Mouse (Mus musculus): ENCODE measurements around the gene AU040320.

Gene AU040320

GRCm38 (mm10) chr4:126750046-126750683 is 3.2 kb upstream of the AU040320 start:
- no peak for DNase-seq (ENCODE audit: low read depth, low spot score)

DNA sequence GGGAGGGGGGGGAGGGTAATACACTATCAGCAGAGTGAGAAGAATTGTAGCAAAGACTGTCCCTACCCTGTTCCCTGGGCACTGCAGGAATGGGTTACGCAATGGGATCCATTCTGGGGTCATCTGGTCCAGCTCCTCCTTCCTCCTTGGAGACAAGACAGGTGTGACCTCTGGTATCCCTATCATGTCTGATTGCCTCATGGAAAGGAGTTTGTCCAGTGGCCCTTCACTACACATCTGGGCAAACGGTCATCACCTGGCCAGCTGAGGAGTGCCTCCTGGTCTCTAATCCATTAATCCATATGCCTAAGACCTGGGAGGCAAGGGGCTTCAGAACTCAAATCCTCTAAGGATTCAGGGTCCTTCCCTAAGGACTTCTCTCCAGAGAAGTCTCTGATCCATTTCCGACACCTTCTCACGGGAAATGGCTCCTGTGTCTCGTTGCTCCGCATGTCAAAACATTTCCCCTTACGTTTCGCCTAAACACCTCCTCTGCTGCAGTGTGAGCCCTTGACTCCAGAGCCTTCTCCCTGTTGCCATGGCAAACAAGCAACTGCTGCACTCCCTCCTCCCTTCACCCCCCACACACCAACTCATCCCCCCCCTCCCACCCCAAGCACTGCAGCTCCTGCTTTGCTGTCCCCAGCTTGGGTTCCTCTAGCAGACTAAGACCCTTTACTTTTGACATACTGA is 2.3 kb upstream of the AU040320 start:
- DNase-seq (ENCODE audit: low read depth, low spot score), result no peak

DNA sequence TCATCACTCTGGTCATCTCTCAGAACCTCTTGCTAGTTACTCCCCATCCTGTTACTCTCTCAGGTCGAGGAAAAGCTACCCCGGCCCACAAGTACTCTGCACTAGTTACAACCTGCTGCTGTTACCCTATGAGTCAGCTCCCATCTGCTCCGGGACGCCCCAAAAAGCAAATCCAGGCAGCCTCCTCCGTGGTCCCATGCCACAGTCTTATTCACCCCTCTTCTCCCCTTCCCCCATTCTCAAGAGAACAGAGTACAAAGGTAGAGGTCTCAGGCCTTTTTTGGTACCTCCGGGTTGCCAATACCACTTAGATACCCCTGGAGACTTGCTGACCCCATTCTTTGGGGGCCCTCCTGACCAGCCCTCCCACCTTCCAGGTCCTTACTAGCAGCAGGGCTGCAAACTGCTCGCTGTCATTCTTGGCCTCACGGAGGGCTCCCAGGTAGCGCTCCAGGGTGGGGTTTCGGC is 1.8 kb upstream of the AU040320 start:
- DNase-seq (ENCODE audit: low read depth, low spot score), result no peak

GRCm38 (mm10) chr4:126752024-126752607 is 1.2 kb upstream of the AU040320 start:
- DNase-seq (ENCODE audit: low read depth, low spot score), result no peak

DNA sequence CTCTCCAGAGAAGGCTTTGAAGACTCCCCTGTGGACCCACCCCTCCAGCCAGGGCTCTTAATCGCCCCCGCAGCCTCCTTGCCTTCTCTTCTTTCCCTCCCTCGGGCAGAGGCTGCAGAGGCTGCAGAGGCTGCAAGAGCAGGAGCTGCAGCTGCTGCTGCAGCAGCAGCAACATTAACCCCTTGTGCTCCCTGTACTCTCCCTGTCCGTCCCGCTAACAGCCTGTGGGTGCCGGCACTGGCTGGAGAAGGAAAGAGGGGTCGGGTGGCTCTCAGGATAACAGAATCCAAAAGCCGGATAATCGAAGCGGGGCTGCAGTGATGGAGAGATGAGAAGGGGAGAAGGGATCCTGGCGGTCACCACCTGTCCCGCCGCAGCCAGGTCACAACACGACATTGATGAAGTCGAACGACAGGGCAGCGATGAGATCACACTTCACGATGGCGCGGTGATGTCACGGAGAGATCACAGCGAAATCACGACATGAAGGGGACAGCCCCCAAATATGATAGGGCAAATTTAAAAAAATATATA is 669 bp upstream of the AU040320 start:
- DNase-seq (ENCODE audit: low read depth, low spot score), result peak; percentile 70

DNA sequence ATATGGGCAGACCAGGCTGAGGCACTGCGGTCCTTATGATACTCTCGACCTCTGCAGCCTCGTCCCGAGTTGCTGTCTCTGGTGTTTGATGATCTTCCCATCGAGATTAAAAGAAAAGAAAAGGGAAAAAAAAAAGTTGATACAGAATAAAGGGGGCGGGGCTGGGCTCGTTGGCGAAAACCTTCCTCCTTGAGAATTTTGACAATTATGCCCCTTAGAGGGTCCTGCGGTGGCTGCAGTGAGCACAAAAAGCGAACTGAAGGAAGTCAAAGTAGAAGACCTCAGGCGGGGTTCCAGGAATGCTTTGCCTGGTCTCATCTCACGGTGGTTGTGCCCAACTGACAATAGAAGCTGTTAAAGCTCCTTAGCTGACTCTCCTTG is 877 bp downstream of the AU040320 start:
- DNase-seq (ENCODE audit: low read depth, low spot score), result no peak

- no peak for DNase-seq (ENCODE audit: low read depth, low spot score)
Observed at GRCm38 (mm10) chr4:126754736-126755374, 1.5 kb downstream of the AU040320 start.

DNA sequence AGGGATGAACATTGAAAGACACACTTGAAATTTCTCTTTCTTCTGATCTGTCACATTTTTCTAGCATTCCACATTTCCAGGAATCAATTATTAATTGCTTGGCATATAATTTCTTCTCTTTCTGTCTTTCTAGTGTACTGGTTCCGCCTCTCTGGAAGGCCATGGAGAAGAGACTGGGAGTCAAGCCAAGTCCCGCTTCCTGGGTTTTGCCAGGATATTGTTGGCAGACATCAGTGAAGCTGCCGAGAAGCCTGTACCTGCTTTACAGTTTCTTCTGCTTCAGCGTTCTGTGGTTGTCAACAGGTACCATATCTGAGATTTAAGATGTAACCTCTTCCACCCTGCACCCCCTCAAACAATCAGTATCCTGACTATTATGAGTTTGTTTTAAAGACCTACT is 3.4 kb downstream of the AU040320 start:
- DNase-seq (ENCODE audit: low read depth, low spot score), result no peak

DNA sequence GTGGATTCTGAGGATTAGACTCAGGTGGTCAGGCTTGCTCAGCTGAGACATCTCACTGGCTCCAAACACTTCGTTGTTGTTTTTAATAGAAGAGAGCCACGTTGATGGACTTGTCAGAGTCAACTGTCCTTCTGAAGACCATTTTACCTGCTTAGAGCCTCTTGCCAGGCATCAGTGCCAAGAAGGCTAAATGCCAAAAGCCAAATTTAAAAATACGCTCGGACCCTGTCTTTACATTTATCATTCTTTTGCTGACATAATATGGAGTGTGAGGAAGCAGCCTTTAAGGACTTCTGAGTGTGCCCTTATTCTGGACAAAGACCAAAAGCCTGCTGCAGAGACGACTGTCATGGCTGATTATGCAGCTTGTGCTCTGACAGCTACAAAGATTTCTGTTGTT is 5.0 kb downstream of the AU040320 start:
- no peak for DNase-seq (ENCODE audit: low read depth, low spot score)

GRCm38 (mm10) chr4:126759435-126759834 is 6.1 kb downstream of the AU040320 start:
- no peak for DNase-seq (ENCODE audit: low read depth, low spot score)

GRCm38 (mm10) chr4:126762586-126763359 is 9.4 kb downstream of the AU040320 start:
- DNase-seq (ENCODE audit: low read depth, low spot score), result no peak

DNA sequence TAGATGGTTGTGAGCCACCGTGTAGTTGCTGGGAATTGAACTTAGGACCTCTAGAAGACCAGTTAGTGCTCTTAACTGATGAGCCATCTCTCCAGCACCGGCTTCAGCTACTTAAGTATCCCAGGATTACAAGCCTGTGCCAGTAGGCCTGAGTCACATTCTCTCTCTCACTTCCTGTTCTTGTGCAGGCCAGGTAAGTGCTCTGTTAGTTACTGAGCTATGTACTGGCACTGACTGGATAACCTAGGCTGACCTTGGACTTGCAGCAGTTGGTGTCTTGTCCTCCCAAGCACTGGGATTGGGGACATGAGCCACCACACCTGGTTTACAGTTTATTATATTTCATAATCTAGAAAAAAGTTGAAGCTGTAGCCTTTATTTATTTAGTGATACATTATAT is 10.1 kb downstream of the AU040320 start:
- DNase-seq (ENCODE audit: low read depth, low spot score), result no peak

DNA sequence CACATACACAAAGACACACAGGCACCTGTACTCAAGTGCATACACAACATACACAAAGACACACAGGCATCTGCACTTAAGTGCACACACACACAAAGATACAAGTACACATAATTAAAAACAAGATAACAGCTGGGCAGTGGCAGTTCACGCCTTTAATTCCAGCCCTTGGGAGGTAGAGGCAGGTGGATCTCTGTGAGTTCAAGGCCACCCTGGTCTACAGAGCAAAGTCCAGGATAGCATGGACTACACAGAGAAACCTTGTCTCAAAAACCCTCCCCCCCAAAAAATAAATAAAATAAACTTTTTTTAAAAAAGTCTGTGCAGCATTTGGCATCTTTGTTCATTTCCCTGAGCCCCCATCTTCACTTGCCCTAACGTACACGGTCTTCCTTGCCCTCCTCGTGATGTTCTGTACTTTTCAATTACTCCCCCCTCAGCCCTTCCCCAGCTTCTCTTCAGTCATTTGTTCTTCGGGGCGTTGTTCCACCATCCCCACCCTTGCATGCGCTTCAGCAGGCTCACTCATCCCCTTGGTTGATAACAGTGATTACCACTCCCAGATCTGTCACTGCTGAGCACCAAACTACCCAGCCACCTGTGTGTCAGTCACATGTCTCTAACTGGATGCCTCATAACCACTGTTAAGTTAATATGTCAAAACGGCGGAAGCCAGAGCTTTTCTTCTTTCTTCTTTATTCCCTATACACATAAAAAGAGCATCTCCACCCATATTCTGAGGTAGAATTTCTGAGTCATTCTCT is 16.6 kb downstream of the AU040320 start:
- DNase-seq (ENCODE audit: low read depth, low spot score), result no peak

DNA sequence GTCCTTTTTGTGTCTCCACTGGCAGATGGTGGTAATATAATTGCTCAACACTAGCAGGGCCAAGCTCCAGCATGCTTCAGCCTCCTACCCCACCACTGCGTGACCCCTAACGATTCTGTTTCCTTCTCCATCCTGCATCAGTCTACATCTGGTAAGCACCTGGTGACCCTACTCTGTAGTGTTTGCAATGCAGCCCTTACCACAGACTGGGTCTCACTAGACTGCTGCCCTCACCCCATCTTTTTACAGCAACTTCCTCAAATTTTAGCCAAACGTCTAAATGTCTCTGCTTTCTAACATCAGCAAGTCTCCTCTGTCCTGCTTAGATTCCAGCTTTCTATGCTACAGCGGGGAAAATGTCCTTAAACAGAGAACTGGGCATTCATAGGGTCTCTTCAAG is 17.5 kb downstream of the AU040320 start:
- DNase-seq (ENCODE audit: low read depth, low spot score), result no peak

DNA sequence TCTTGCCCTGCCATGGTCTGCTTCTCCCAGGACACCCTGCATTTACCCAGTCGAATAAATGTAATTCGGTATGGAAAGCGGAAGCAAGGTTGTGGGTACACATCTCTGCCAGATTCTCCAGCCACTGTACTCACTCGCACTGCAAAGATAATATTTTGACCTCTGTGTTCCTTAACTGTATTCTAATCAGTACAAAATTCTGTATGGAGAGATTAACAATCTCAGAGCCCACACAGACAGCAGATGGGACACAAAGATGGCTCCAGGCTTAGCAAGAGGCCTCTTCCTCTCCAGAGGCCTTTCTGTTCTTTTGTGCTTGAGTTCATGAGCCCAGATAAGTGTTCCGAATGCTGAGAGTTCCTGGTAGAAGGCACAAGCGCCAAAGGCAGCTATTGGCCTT is 20.5 kb downstream of the AU040320 start:
- DNase-seq (ENCODE audit: low read depth, low spot score), result no peak

DNA sequence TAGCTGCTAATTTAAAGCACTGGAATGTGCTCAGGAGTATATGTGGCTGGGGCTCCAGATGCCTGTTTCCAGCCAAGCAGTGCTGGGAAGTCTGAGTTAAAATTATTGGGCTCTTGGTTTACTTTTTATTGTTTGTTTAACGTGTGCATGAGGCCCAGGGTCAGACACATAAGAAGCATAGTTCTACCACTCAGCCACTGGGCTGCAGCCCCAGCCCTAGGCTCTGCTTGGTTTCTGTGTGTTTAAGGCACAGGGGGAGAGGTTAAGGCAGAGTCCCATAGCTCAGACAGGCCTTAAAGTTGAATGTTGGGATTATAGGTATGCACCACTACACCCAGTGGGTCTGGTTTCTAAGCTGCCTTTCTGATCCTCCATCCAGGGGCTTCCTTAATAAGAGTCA is 21.8 kb downstream of the AU040320 start:
- DNase-seq (ENCODE audit: low read depth, low spot score), result no peak

- DNase-seq (ENCODE audit: low read depth, low spot score), result no peak
Observed at GRCm38 (mm10) chr4:126779148-126779581, 25.8 kb downstream of the AU040320 start.

GRCm38 (mm10) chr4:126779826-126780775 is 26.8 kb downstream of the AU040320 start:
- DNase-seq (ENCODE audit: low read depth, low spot score), result no peak

- no peak for DNase-seq (ENCODE audit: low read depth, low spot score)
Observed at GRCm38 (mm10) chr4:126781871-126782270, 28.5 kb downstream of the AU040320 start.

DNA sequence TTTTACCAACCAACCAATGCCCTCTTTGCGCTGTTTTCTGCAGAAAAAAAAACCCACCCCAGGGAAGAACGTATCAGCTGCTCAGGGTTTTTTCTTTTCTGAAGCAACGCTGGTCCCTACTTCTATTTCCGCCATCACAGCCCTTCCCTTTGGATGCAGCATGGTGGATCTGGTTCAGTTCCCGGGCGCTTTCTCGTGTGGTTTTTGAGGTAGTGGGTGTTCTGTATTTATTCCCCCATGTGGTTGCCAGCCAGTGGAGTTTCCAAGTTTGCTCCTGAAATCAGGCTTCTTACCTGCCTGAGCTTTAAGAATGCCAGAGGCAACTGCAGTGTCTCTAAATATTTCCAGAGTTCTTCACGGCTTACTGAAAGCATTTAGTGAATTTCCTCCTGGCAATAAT is 29.2 kb downstream of the AU040320 start:
- no peak for DNase-seq (ENCODE audit: low read depth, low spot score)

Data from CD4-positive, CD25-positive, alpha-beta regulatory T cell, adult 2 months (primary cell).